Mouse (Mus musculus) ovary, adult 18-20 months (tissue): ENCODE data around the gene Olfr107.

Experiments used
- DNase-seq: peaks from one replicate; pipeline ENCODE4 v3.0.0; 2022; ENCODE audit warnings: low spot score, mixed read lengths

Olfr107 gene

GRCm38 (mm10) chr17:37398926-37399325 lies at the start of gene Olfr107:
TSS of gene Olfr107 (plus strand) at chr17:37399226.
- no peak for DNase-seq

GRCm38 (mm10) chr17:37359282-37359681 lies 39.7 kb upstream of the Olfr107 start, which contains the start of gene Olfr104-ps:
TSS of gene Olfr104-ps (plus strand) at chr17:37359582.
- DNase-seq, result no peak

GRCm38 (mm10) chr17:37378733-37379132 lies 20.3 kb upstream of the Olfr107 start, which contains the start of gene Olfr105-ps:
TSS of gene Olfr105-ps (plus strand) at chr17:37379033.
- DNase-seq, result no peak

GRCm38 (mm10) chr17:37390093-37390492 lies 8.9 kb upstream of the Olfr107 start, which contains the start of gene Olfr106-ps:
TSS of gene Olfr106-ps (plus strand) at chr17:37390393.
- DNase-seq, result no peak

- DNase-seq, result no peak
Measured at GRCm38 (mm10) chr17:37413380-37413779, 14.4 kb downstream of the Olfr107 start.

GRCm38 (mm10) chr17:37445180-37445579 lies 46.2 kb downstream of the Olfr107 start, which contains the start of gene Olfr108:
TSS of gene Olfr108 (plus strand) at chr17:37445480.
- no peak for DNase-seq
